Mouse (Mus musculus) forebrain, embryonic 13.5 days (tissue): ENCODE measurements around the gene Mvk. TPM values are rescaled to one million over a fixed set of nuclear protein-coding genes. Genes with fewer than 3 reads are reported as not detected.

ENCODE experiments used
- ATAC-seq: fragments of 200-750 bp; cut with Nextera tagmentation; 2 replicates; pipeline ENCODE4 v1.8.0; 2017
- H3K27ac ChIP-seq: fragments of 300-500 bp; sonication (generic); 2 replicates; pipeline ENCODE4 v1.5.1; 2015; ENCODE audit warnings: inconsistent platforms, mild to moderate bottlenecking, moderate library complexity
- H3K27me3 ChIP-seq: fragments of 300-500 bp; sonication (generic); 2 replicates; pipeline ENCODE4 v1.6.1; 2015; ENCODE audit warnings: mild to moderate bottlenecking, inconsistent platforms
- H3K36me3 ChIP-seq: fragments of 300-500 bp; sonication (generic); 2 replicates; pipeline ENCODE4 v1.6.1; 2015; ENCODE audit warnings: mild to moderate bottlenecking, inconsistent platforms; ENCODE audit not compliant: poor library complexity, severe bottlenecking
- H3K4me1 ChIP-seq: fragments of 300-500 bp; sonication (generic); 2 replicates; pipeline ENCODE4 v1.6.1; 2015; ENCODE audit warnings: inconsistent platforms
- H3K4me2 ChIP-seq: fragments of 300-500 bp; sonication (generic); 2 replicates; pipeline ENCODE4 v1.6.1; 2015; ENCODE audit warnings: inconsistent platforms, mild to moderate bottlenecking, moderate library complexity
- H3K4me3 ChIP-seq: fragments of 300-500 bp; sonication (generic); 2 replicates; pipeline ENCODE4 v1.5.1; 2015; ENCODE audit warnings: mild to moderate bottlenecking, inconsistent platforms
- H3K9ac ChIP-seq: fragments of 300-500 bp; sonication (generic); 2 replicates; pipeline ENCODE4 v1.6.1; 2015; ENCODE audit warnings: mild to moderate bottlenecking, inconsistent platforms
- H3K9me3 ChIP-seq: fragments of 300-500 bp; sonication (generic); replicated peaks from 2 replicates; pipeline ENCODE4 v1.6.1; 2016; ENCODE audit warnings: inconsistent platforms
- WGBS: fragments of 180-500 bp; shearing (Covaris S2); methylation state at CpG from one replicate; pipeline ENCODE4 v1.1.7; 2015; 5-methylcytosine and 5-hydroxymethylcytosine counted together
- polyA plus RNA-seq: library from polyadenylated mRNA; unstranded; fragments of >200 nt; fragmentation: Nextera tagmentation; extraction: Ambion mirVana; gene quantifications from 2 replicates; pipeline ENCODE4 v1.2.1, GENCODE M21; 2015

Mvk gene
- polyA plus RNA-seq, 1 experiment from 2014 or later = 44.4 TPM

DNA sequence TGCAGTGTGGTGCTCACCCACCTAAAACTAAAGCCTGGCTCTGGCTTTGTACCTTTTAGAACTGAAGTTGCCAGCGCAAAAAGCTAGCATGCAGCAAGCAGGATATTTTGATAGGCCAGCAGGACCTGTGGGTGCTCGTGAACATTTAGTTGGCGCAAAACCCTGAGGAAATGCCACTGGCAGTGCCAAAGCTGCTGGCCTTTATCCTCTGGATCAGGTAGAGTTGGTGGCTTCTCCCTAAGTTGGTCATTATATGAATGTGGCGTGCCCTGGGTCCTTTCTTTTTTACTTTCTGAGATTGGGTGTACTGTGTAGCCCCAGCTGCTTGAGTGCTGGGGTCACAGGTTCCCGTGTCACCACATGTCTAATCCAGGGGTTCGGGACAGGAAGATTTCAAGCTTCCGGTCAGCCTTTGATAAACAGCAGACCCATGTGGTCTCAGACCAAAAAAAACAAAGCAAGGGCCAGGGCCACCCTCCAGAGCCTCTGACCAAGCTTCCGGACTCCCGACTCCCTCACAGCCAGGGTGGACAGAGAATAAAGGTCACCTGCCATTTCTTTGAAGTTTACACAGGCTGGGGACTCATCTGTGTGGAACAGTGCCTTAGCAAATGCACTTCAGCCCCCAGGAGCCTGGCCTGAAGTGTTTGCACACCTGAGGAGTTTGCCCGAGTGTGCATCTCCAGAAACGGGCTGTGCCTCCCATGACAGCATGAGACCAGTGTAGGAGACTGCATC lies 22.3 kb upstream of the Mvk start:
- Histone ChIP-seq H3K4me3 (no peak overlapping the region), H3K9ac (no peak overlapping the region), H3K4me1 (peaks cover 6% of the 10 kb centered on the region; the same call in 1 of the 2 replicates), H3K27ac (no peak overlapping the region), H3K4me2 (no peak overlapping the region), H3K9me3 (no peaks in the 10 kb centered on the region), H3K27me3 (no peaks in the 10 kb centered on the region), H3K36me3 (peaks cover 50% of the 10 kb centered on the region)
- no peak for ATAC-seq
- WGBS = 82% methylated on average over 11 of the region's 11 CpGs

DNA sequence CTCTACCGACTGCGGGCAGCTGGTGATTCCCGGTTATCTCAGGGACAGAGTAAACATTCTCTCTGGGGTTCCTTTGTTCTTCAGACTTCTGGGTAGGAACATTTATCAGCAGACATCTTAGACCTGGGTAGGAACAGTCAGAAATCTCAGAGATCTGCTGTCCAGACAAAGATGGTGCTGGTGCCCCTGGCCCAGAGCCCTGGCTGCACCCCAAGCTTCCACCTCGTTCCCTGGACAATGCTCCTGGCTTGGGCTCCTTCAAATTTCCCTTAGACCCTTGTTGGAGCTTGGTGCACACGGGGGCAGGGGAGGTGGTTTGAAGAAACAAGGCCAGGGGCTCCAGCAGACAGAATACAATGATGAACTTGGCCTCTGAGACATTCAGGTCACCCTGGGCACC lies 21.5 kb upstream of the Mvk start:
- peaks cover 12% of the 10 kb centered on the region; the same call in 1 of the 2 replicates for H3K4me1 ChIP-seq
- no peak for ATAC-seq
- no peak overlapping the region for H3K4me3 ChIP-seq
- H3K36me3 ChIP-seq = peaks cover 41% of the 10 kb centered on the region
- no peaks in the 10 kb centered on the region for H3K27me3 ChIP-seq
- no peak overlapping the region for H3K9ac ChIP-seq
- 60% methylated on average over 5 of the region's 5 CpGs for WGBS
- H3K9me3 ChIP-seq = no peaks in the 10 kb centered on the region
- no peak overlapping the region for H3K4me2 ChIP-seq
- H3K27ac ChIP-seq = no peak overlapping the region

DNA sequence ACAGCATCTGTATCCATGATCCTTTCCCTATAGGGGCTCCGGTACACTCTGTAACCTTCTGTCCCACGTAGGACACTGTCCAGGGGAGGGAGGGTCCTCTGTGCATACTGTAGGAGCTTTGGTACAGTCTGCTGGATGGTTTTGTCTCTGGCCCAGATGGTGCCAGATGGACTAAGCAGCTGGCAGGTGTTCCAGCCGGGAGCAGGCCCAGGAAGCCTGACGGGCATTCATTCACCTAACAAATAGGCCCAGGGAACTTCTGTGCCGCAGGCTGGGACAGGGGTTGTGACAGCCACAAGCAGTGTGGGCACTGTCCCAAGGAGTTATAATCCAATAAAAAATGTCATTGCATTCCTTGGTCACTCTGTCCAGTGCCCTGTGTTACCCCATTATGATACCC lies 20.1 kb upstream of the Mvk start:
- 68% methylated on average over 5 of the region's 5 CpGs for WGBS
- Histone ChIP-seq H3K4me3 (no peak overlapping the region), H3K4me2 (no peak overlapping the region), H3K27me3 (no peaks in the 10 kb centered on the region), H3K27ac (no peak overlapping the region), H3K36me3 (peaks cover 27% of the 10 kb centered on the region), H3K9me3 (no peaks in the 10 kb centered on the region), H3K4me1 (peaks cover 12% of the 10 kb centered on the region; the same call in 1 of the 2 replicates), H3K9ac (no peak overlapping the region)
- ATAC-seq = no peak

DNA sequence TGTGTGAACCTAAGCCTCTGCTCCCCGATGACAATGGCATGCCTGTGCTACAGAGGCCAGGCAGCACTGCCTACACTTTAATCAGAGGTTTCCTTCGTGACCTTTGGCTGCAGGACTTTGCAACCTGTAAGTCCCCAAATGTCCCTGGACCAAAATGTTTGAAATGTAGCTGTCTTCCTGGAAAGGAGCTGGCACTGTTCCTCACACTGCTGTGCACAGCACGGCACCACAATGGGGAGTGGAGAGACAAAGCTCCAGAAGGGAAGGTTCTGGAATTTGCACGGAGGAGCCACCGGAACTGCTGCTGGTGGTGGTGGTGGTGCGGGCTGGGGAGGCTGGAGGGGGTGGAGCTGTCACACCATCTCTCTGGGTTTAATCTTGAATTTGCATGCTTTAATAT lies 17.3 kb upstream of the Mvk start:
- peak overlapping the region; percentile 44; the same call in 1 of the 2 replicates for H3K27ac ChIP-seq
- 74% methylated on average over 6 of the region's 6 CpGs for WGBS
- no peak overlapping the region for H3K4me3 ChIP-seq

DNA sequence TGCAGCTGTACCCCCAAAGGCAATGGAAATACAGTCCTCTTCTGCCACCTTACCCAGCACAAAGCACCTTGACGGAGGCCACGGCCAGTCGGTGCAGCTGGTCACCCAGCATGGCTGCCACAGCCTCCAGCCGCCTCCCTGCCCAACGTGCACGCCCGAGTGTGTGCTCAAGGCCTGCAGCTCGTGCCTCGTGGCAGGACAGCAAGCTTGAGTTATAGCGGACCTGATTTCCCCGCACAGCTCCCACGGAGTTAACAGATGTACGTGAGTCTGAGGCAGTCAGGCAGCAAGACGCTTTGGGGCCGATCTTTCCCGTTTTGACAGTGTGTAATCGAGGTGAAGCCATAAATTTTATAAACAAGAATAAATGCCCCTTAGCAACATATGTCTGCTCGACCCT lies 15.4 kb upstream of the Mvk start:
- Histone ChIP-seq H3K9ac (no peak overlapping the region), H3K4me3 (no peak overlapping the region), H3K4me1 (peaks cover 11% of the 10 kb centered on the region; the same call in 1 of the 2 replicates), H3K36me3 (0 out of 2 replicates have a peak, but pooled peaks cover 1% of the 10 kb centered on the region), H3K4me2 (no peak overlapping the region), H3K27ac (no peak overlapping the region), H3K27me3 (no peaks in the 10 kb centered on the region), H3K9me3 (no peaks in the 10 kb centered on the region)
- no peak for ATAC-seq
- WGBS = 82% methylated on average over 18 of the region's 18 CpGs

More for the DNA sequence above, 17.3 kb upstream of the Mvk start:
- Histone ChIP-seq H3K4me1 (peaks cover 12% of the 10 kb centered on the region; the same call in 1 of the 2 replicates), H3K9me3 (no peaks in the 10 kb centered on the region), H3K9ac (no peak overlapping the region), H3K36me3 (0 out of 2 replicates have a peak, but pooled peaks cover 4% of the 10 kb centered on the region), H3K4me2 (no peak overlapping the region), H3K27me3 (no peaks in the 10 kb centered on the region)
- no peak for ATAC-seq

DNA sequence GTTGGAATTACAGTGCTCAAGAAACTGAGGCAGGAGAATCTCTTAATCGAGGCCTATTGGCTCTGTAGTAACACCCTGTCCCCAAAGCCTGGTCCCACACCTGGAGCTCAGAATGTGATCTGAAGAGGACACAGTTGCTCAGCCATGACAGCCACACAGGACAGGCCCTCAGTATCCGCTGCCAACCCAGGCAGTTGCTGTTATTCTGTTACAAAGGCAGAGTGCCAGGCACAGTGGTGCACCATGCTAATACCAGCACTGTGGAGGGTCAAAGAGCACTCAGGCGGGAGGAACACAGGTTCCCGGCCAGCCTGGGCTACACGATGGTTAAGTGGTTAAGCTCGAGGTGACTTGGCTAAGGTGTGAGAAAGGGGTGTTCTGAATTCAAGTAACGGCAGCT lies 14.3 kb upstream of the Mvk start:
- no peaks in the 10 kb centered on the region for H3K27me3 ChIP-seq
- H3K4me3 ChIP-seq = no peak overlapping the region
- 90% methylated on average over 7 of the region's 7 CpGs for WGBS

DNA sequence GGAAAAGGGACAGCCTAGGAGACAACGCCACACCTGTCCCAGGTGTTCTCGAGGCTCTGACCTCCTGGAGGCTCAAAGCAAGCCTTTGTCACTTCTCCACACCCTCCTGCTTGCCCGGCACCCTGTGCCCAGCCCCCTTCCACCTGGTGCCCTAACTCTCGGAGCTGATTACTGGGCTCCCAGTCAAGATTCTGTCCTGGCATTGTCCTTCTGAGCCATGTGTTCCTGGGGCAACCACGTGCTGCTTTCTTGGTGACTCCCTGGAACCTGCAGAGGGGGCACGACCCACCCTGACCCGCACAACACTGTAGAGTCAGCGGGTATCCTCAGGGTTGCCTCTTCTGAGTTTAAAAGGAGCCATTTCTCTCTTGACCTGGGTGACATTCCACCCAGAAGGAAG lies 9.7 kb upstream of the Mvk start:
- H3K4me2 ChIP-seq = no peak overlapping the region
- WGBS = 90% methylated on average over 8 of the region's 8 CpGs
- ATAC-seq = no peak
- no peaks in the 10 kb centered on the region for H3K27me3 ChIP-seq
- H3K27ac ChIP-seq = no peak overlapping the region
- no peak overlapping the region for H3K4me3 ChIP-seq
- peaks cover 30% of the 10 kb centered on the region for H3K36me3 ChIP-seq
- H3K9ac ChIP-seq = no peak overlapping the region
- H3K9me3 ChIP-seq = no peaks in the 10 kb centered on the region
- H3K4me1 ChIP-seq = no peaks in the 10 kb centered on the region

More for the DNA sequence above, 14.3 kb upstream of the Mvk start:
- ATAC-seq = no peak
- no peak overlapping the region for H3K4me2 ChIP-seq
- no peak overlapping the region for H3K27ac ChIP-seq
- H3K9me3 ChIP-seq = no peaks in the 10 kb centered on the region
- H3K9ac ChIP-seq = no peak overlapping the region
- 0 out of 2 replicates have a peak, but pooled peaks cover 6% of the 10 kb centered on the region for H3K4me1 ChIP-seq
- H3K36me3 ChIP-seq = peaks cover 8% of the 10 kb centered on the region; the same call in 1 of the 2 replicates

DNA sequence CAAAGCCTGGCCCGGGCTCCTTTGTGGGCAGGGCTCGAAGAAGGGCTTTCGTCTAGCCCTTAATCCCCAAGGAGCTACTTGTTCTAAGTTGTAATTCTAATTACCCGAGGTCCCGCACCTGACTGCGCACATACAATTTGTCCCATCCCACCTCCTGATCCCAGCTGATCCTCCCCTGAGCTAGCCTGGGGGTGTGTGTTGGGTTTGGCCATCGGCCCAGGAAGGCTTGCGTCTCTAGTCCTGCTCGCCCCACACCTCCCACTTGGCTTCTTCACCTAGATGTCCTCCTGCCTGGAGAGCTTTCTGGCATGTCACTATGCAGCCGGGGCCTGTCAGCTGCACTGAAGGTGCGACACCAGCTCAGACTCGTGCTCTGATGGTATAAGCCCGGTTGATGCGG lies 8.5 kb upstream of the Mvk start:
- Histone ChIP-seq H3K9ac (no peak overlapping the region), H3K27ac (no peak overlapping the region), H3K4me1 (no peaks in the 10 kb centered on the region), H3K4me2 (no peak overlapping the region), H3K9me3 (no peaks in the 10 kb centered on the region), H3K36me3 (peaks cover 30% of the 10 kb centered on the region), H3K4me3 (no peak overlapping the region), H3K27me3 (no peaks in the 10 kb centered on the region)
- 92% methylated on average over 14 of the region's 14 CpGs for WGBS
- no peak for ATAC-seq

DNA sequence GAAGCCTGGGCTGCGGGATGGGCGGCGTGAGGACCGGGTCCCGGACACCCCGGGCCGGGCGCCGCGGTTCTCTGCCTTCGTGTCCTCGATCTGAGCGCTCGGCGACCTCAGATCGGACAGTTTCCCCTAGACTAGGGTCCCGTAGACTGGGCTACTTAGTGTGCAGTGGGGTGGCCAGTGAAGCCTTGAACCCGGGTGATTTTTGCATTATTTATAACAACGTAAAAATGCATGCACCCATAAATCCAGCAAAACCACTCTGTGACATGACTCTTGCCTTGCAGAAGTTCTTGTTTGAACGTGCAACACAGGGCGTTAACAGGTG lies 261 bp downstream of the Mvk start:
- Histone ChIP-seq H3K4me3 (peak overlapping the region; percentile 80), H3K27me3 (no peaks in the 10 kb centered on the region), H3K9ac (peak overlapping the region; percentile 83), H3K4me1 (peaks cover 15% of the 10 kb centered on the region), H3K36me3 (peaks cover 27% of the 10 kb centered on the region), H3K4me2 (peak overlapping the region; percentile 89), H3K27ac (no peak overlapping the region), H3K9me3 (no peaks in the 10 kb centered on the region)
- under 1% methylated on average over 21 of the region's 21 CpGs for WGBS
- ATAC-seq = no peak

DNA sequence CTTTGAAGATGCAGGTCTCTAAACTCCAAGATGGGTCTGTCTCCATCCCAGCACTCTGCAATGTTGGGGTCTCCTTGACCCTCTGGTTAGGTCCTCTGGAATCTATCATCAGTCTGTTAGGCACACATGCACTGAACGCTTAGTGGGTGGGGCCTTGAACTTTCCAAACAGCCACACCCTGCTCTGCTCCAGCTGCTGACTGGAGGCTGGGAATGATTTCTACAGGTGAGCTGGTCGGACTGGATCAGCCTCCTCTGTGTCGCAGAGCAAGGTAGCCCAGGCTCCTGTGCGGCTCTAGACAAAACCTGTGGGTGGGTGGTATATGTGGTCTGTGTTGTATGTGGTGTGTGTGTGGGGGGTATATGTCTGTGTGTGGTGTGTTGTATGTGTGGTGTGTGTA lies 4.9 kb downstream of the Mvk start:
- Histone ChIP-seq H3K27ac (no peak overlapping the region), H3K36me3 (peaks cover 70% of the 10 kb centered on the region), H3K9me3 (no peaks in the 10 kb centered on the region), H3K4me2 (no peak overlapping the region), H3K4me3 (no peak overlapping the region), H3K9ac (no peak overlapping the region), H3K4me1 (peaks cover 10% of the 10 kb centered on the region), H3K27me3 (no peaks in the 10 kb centered on the region)
- no peak for ATAC-seq
- WGBS = 95% methylated on average over 4 of the region's 4 CpGs

DNA sequence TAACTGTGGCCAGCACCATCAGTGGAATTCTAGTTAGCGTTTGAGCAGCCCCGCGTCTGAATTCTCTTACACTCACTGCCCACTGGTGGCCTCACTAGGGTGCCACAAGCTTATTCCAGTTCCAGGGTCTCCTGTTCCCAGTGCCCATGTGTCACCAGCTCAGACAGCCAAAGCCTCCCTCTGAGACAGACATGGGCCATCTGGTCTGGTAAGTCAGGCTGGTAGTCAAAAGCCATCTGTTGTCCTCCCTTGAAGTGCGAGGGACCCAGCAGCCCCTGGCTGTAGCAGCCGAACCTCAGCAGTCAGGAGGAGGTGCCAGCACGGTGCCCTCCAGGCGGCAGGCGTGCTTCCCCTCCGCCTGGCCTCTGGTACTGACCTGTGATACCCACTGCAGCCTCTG lies 12.2 kb downstream of the Mvk start:
- no peak overlapping the region; the same call in 1 of the 2 replicates for H3K9ac ChIP-seq
- peaks cover 37% of the 10 kb centered on the region for H3K36me3 ChIP-seq
- no peak overlapping the region for H3K4me2 ChIP-seq
- 74% methylated on average over 9 of the region's 9 CpGs for WGBS
- H3K27me3 ChIP-seq = peaks cover 3% of the 10 kb centered on the region; the same call in 1 of the 2 replicates
- H3K9me3 ChIP-seq = no peaks in the 10 kb centered on the region
- no peak overlapping the region for H3K27ac ChIP-seq
- no peak for ATAC-seq
- peaks cover 5% of the 10 kb centered on the region; the same call in 1 of the 2 replicates for H3K4me1 ChIP-seq
- no peak overlapping the region for H3K4me3 ChIP-seq

DNA sequence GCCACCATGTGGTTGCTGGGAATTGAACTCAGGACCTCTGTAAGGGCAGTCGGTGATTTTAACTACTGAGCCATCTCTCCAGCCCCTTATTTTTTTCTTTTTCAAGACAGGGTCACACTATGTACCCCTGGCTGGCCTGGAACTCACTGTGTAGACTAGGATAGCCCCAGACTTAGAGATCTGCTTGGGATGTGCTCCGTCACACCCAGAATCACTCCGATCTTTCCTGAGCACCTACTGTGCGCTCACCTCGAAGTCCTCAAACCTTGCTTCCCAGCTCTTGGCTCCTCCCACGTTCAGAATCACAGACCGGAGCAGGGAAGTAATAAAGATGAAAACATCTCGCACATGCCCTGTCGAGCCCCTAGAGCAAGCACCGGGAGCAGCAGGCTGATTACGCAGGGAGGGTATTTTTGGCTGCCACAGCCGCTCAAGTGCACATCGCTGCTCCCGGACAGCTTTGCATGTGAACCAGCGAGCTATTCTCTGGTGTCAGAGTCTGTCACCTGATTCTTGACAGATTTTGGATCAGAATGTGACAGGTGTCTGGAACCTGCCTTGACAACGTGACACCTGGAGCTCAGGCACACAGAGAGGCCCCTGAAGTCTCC lies 13.0 kb downstream of the Mvk start:
- Histone ChIP-seq H3K27me3 (peaks cover 3% of the 10 kb centered on the region; the same call in 1 of the 2 replicates), H3K9ac (no peak overlapping the region), H3K27ac (no peak overlapping the region), H3K9me3 (no peaks in the 10 kb centered on the region), H3K4me3 (no peak overlapping the region), H3K36me3 (peaks cover 30% of the 10 kb centered on the region), H3K4me1 (peaks cover 9% of the 10 kb centered on the region; the same call in 1 of the 2 replicates), H3K4me2 (no peak overlapping the region)
- no peak for ATAC-seq
- 80% methylated on average over 16 of the region's 16 CpGs for WGBS
